7 mouse cellular contexts compared by ENCODE assay signal in the genomic region with DNA sequence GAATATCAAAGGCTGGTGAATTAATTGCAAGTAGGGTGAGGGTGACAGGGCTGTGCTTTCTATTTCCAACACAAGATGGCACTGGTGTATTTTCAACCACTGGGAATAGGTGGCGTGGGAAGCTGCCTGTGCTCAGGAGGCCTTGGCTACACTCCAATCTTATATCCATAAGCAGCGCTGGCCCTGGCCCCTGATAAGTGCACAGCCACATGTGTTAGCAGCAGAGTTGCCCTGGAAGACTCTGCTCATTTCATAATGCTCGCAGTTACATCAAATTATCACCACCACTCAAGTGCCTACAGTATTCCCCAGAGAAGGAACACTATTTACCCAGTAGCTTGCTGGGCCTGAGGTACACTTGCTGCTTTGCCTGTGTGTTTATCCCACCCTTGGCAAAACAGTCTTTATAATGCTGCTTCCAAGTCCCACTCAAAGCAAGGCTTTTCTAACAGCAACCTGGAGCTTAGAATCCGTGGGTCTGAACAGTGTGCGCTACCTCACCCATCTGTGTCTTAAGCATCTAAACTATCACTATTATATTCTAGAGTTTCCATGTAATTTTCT.
DNase-seq lines count a peak whose midpoint lies in the region; ATAC-seq lines count a peak whose summit lies in the region.

No protein-coding gene starts in this region.

- H3K9ac ChIP-seq in intestine, embryonic 15.5 days: no peak overlapping the region
- H3K9ac ChIP-seq in stomach, embryonic 16.5 days (ENCODE audit: low read length): no peak overlapping the region

- H3K4me2 ChIP-seq in intestine, embryonic 15.5 days (replicated peaks): no peak overlapping the region
- H3K4me2 ChIP-seq in stomach, embryonic 16.5 days (ENCODE audit: low read depth, low read length): no peak overlapping the region

- no peaks in the 10 kb centered on the region for H3K4me1 ChIP-seq in intestine, embryonic 15.5 days (replicated peaks)
- H3K4me1 ChIP-seq in stomach, embryonic 16.5 days (ENCODE audit: control insufficient read depth, insufficient read depth, low read length): 0 out of 2 replicates have a peak, but pooled peaks cover 4% of the 10 kb centered on the region

- H3K4me3 ChIP-seq in intestine, embryonic 15.5 days (replicated peaks): no peak overlapping the region
- no peak overlapping the region for H3K4me3 ChIP-seq in stomach, embryonic 16.5 days (replicated peaks; ENCODE audit: low read length)

- no peaks in the 10 kb centered on the region for H3K9me3 ChIP-seq in intestine, embryonic 15.5 days
- H3K9me3 ChIP-seq in stomach, embryonic 16.5 days (replicated peaks; ENCODE audit: control insufficient read depth, low read length): no peaks in the 10 kb centered on the region

- peak; percentile 94 for ATAC-seq in intestine, embryonic 15.5 days
- ATAC-seq in stomach, embryonic 16.5 days (ENCODE audit: insufficient read depth, low FRiP score): peak; percentile 90

- 41% methylated on average over 5 of the region's 5 CpGs for WGBS in intestine, embryonic 15.5 days
- WGBS in stomach, embryonic 16.5 days: 46% methylated on average over 5 of the region's 5 CpGs

- H3K27ac ChIP-seq in intestine, embryonic 15.5 days: no peak overlapping the region
- H3K27ac ChIP-seq in stomach, embryonic 16.5 days (ENCODE audit: low read length): no peak overlapping the region

- no peaks in the 10 kb centered on the region for H3K27me3 ChIP-seq in intestine, embryonic 15.5 days (replicated peaks)
- H3K27me3 ChIP-seq in stomach, embryonic 16.5 days (ENCODE audit: control insufficient read depth, insufficient read depth, low read length): no peaks in the 10 kb centered on the region

- DNase-seq in adrenal gland, adult (ENCODE audit: inconsistent age in 2 of 2, low spot score in 1 of 2): peak; percentile 66 to 91
- peak; percentile 68 for DNase-seq in cerebellum, adult 9-11 months
- peak; percentile 54 to 88 for DNase-seq in frontal cortex, adult 2 months (ENCODE audit: extremely low spot score in 1 of 2, low spot score in 1 of 2)
- DNase-seq in left cerebral cortex, adult 9 months (ENCODE audit: low spot score in 2 of 2): peak; percentile 16 to 76
- peak; percentile 83 for DNase-seq in mesoderm, embryonic 11.5 days (ENCODE audit: low read depth, low spot score)

- H3K36me3 ChIP-seq in intestine, embryonic 15.5 days: no peaks in the 10 kb centered on the region
- H3K36me3 ChIP-seq in stomach, embryonic 16.5 days (ENCODE audit: control insufficient read depth, insufficient read depth, low read length): no peaks in the 10 kb centered on the region
